Mouse (Mus musculus) heart, adult 2 months (tissue): Measurements from ENCODE around the gene Pop7. TPM values are rescaled to one million over a fixed set of nuclear protein-coding genes. Genes with fewer than 3 reads are reported as not detected.

Experiments used
- DNase-seq, 2 experiments: peaks; one replicate each; pipeline ENCODE4 v3.0.0; 2021
- H3K27ac ChIP-seq: fragments of 200-600 bp; 2 replicates; pipeline ENCODE4 v1.8.1; 2022
- H3K27me3 ChIP-seq: fragments of 200-500 bp; 2 replicates; pipeline ENCODE4 v1.6.1; 2012; ENCODE audit warnings: mild to moderate bottlenecking, low read length, inconsistent platforms, mixed read lengths; ENCODE audit not compliant: control insufficient read depth, insufficient read depth
- H3K36me3 ChIP-seq: fragments of 200-500 bp; 2 replicates; pipeline ENCODE4 v1.6.1; 2012; ENCODE audit warnings: low read length, inconsistent platforms; ENCODE audit not compliant: control insufficient read depth, insufficient read depth
- H3K4me1 ChIP-seq: fragments of 200-500 bp; 2 replicates; pipeline ENCODE4 v1.6.1; 2011; ENCODE audit warnings: low read length; ENCODE audit not compliant: control insufficient read depth, insufficient read depth
- H3K4me3 ChIP-seq: fragments of 200-600 bp; 2 replicates; pipeline ENCODE4 v1.8.1; 2022
- H3K79me2 ChIP-seq: fragments of 200-500 bp; replicated peaks from 2 replicates; pipeline ENCODE4 v1.6.1; 2012; ENCODE audit warnings: mild to moderate bottlenecking, inconsistent platforms, low read length, moderate library complexity, mixed read lengths; ENCODE audit not compliant: control insufficient read depth, insufficient read depth
- H3K9ac ChIP-seq: fragments of 200-500 bp; 2 replicates; pipeline ENCODE4 v1.6.1; 2012; ENCODE audit warnings: low read depth, mild to moderate bottlenecking, control low read depth, inconsistent platforms, low read length, mixed read lengths
- CTCF ChIP-seq: fragments of 200-600 bp; IDR thresholded peaks from 2 replicates; pipeline ENCODE4 v1.8.1; 2022; ENCODE audit warnings: antibody characterized with exemption, mild to moderate bottlenecking, moderate library complexity
- EP300 ChIP-seq: fragments of 200-500 bp; IDR thresholded peaks from 2 replicates; pipeline ENCODE4 v1.6.1; 2011; ENCODE audit warnings: low read depth, low read length, control low read depth; ENCODE audit not compliant: insufficient read depth
- POLR2A ChIP-seq: fragments of 200-500 bp; IDR thresholded peaks from 2 replicates; pipeline ENCODE4 v1.6.1; 2011; ENCODE audit warnings: mild to moderate bottlenecking, low read depth, low read length, control low read depth; ENCODE audit not compliant: insufficient read depth
- WGBS: fragments of 180-500 bp; shearing (Covaris S2); methylation state at CpG from one replicate; pipeline ENCODE4 v1.1.7; 2018; 5-methylcytosine and 5-hydroxymethylcytosine counted together
- intact Hi-C: fragments of 180-260 bp; cut with DNase I; formaldehyde crosslinking; loops from one replicate; pipeline ENCODE4 v1.15.1; 2025
- microRNA-seq, 2 experiments: library from miRNA; unstranded; fragments of <30 nt; microRNA quantifications; one replicate each; pipeline ENCODE4 v1.2.0; 2021
- polyA plus RNA-seq: library from polyadenylated mRNA; depleted of rRNA; stranded (reverse); fragments of >200 nt; gene quantifications from 2 replicates; pipeline ENCODE4 v1.2.3, GENCODE M21; 2012; rRNA removed
- total RNA-seq, 2 experiments: library from RNA; stranded (reverse); gene quantifications; 2 replicates each; pipeline ENCODE4 v1.2.3; 2021

The Pop7 gene
- total and polyA plus RNA-seq, 3 experiments: 13.4 to 25.6 (median 13.9) TPM

- Histone ChIP-seq H3K4me1 (no peaks in the 10 kb centered on the region), H3K27me3 (no peaks in the 10 kb centered on the region; the same call in 1 of the 2 replicates), H3K36me3 (no peaks in the 10 kb centered on the region), H3K27ac (no peak overlapping the region), H3K79me2 (no peaks in the 10 kb centered on the region), H3K9ac (no peak overlapping the region), H3K4me3 (no peak overlapping the region)
- intact Hi-C loops: no loop called here
- TF ChIP-seq EP300 (no peak), CTCF (no peak), POLR2A (no peak)
- no peak for DNase-seq
- 88% methylated on average over 6 of the region's 6 CpGs for WGBS
Observed at GRCm38 (mm10) chr5:137466946-137467345, 35.4 kb downstream of the Pop7 start.

GRCm38 (mm10) chr5:137465049-137465448 is 37.3 kb downstream of the Pop7 start:
- H3K9ac ChIP-seq: no peak overlapping the region
- no peaks in the 10 kb centered on the region for H3K4me1 ChIP-seq
- no peak overlapping the region for H3K27ac ChIP-seq
- no peak overlapping the region for H3K4me3 ChIP-seq
- no peaks in the 10 kb centered on the region for H3K79me2 ChIP-seq
- TF ChIP-seq POLR2A (no peak), CTCF (peak; percentile 24; the same call in 1 of the 2 replicates)
- DNase-seq: no peak
- WGBS: 37% methylated on average over 3 of the region's 3 CpGs
- H3K36me3 ChIP-seq: no peaks in the 10 kb centered on the region
- no peaks in the 10 kb centered on the region; the same call in 1 of the 2 replicates for H3K27me3 ChIP-seq
- intact Hi-C loops: no loop called here

- TF ChIP-seq EP300: no peak
- TF ChIP-seq CTCF: no peak
- TF ChIP-seq POLR2A: no peak
- no peak for DNase-seq
- Histone ChIP-seq H3K36me3 (no peaks in the 10 kb centered on the region), H3K9ac (no peak overlapping the region), H3K27me3 (no peaks in the 10 kb centered on the region), H3K4me3 (no peak overlapping the region), H3K79me2 (no peaks in the 10 kb centered on the region), H3K4me1 (no peaks in the 10 kb centered on the region), H3K27ac (no peak overlapping the region)
- intact Hi-C loops: no loop called here
- 51% methylated on average over 7 of the region's 7 CpGs for WGBS
Observed at GRCm38 (mm10) chr5:137455866-137456591, 46.3 kb downstream of the Pop7 start.

- H3K4me3 ChIP-seq: no peak overlapping the region
- no peaks in the 10 kb centered on the region for H3K79me2 ChIP-seq
- no peak for TF ChIP-seq POLR2A
- no peak for TF ChIP-seq EP300
- TF ChIP-seq CTCF: no peak
- H3K27ac ChIP-seq: no peak overlapping the region
- WGBS: 67% methylated on average over 6 of the region's 6 CpGs
- H3K9ac ChIP-seq: no peak overlapping the region
- intact Hi-C loops: no loop called here
- no peaks in the 10 kb centered on the region for H3K27me3 ChIP-seq
- no peaks in the 10 kb centered on the region for H3K4me1 ChIP-seq
- DNase-seq: no peak
- no peaks in the 10 kb centered on the region for H3K36me3 ChIP-seq
Observed at GRCm38 (mm10) chr5:137455206-137455605, 47.1 kb downstream of the Pop7 start.

Small RNA genes within 50 kb of the gene (microRNA-seq; reads per million reads assigned to microRNA genes)
- 0.39 to 0.56 reads per million in 2 experiments for gene Mir6418

Other genes starting within 250 kb of the Pop7 start
- gene Ache, start 215.0 kb downstream of the Pop7 start, total RNA-seq: 1 to 10 TPM; 1.5 to 2.2 TPM
- gene Ache, start 215.0 kb downstream of the Pop7 start, polyA plus RNA-seq: 3.5 and 4.9 TPM in 2 replicates
- 1 to 10 TPM; 8.1 to 8.8 TPM for gene Ufsp1, start 207.9 kb downstream of the Pop7 start, total RNA-seq
- gene Ufsp1, start 207.9 kb downstream of the Pop7 start, polyA plus RNA-seq: 11.8 and 12.8 TPM in 2 replicates
- gene Srrt, start 194.8 kb downstream of the Pop7 start, total RNA-seq: 10 to 100 TPM; 60.5 to 66.4 TPM
- 63.9 and 74.2 TPM in 2 replicates for gene Srrt, start 194.8 kb downstream of the Pop7 start, polyA plus RNA-seq
- gene Trip6, start 188.1 kb downstream of the Pop7 start, total RNA-seq: 10 to 100 TPM; 12.5 to 13.6 TPM
- 23.5 and 24.2 TPM in 2 replicates for gene Trip6, start 188.1 kb downstream of the Pop7 start, polyA plus RNA-seq
- gene Slc12a9, start 168.9 kb downstream of the Pop7 start, total RNA-seq: 1 to 10 TPM; 1.7 to 2.2 TPM
- gene Slc12a9, start 168.9 kb downstream of the Pop7 start, polyA plus RNA-seq: 6.0 and 8.9 TPM in 2 replicates
- gene Ephb4, start 152.4 kb downstream of the Pop7 start, total RNA-seq: 10 to 100 TPM; 45.9 to 53.9 TPM
- gene Ephb4, start 152.4 kb downstream of the Pop7 start, polyA plus RNA-seq: 35.2 and 51.8 TPM in 2 replicates
- not detected for gene Zan, start 25.5 kb downstream of the Pop7 start, total RNA-seq
- under 0.01 and 0.02 TPM in 2 replicates for gene Zan, start 25.5 kb downstream of the Pop7 start, polyA plus RNA-seq
- 10 to 100 TPM; 24.4 to 29.1 TPM for gene Gigyf1, start 16.0 kb upstream of the Pop7 start, total RNA-seq
- 19.6 and 21.0 TPM in 2 replicates for gene Gigyf1, start 16.0 kb upstream of the Pop7 start, polyA plus RNA-seq
- not detected for gene Epo, start 30.7 kb upstream of the Pop7 start, total RNA-seq
- not detected in 2 replicates for gene Epo, start 30.7 kb upstream of the Pop7 start, polyA plus RNA-seq
- gene Gnb2, start 31.0 kb upstream of the Pop7 start, total RNA-seq: 100 to 1,000 TPM; 222 to 249 TPM
- 395 and 448 TPM in 2 replicates for gene Gnb2, start 31.0 kb upstream of the Pop7 start, polyA plus RNA-seq
- gene Actl6b, start 51.0 kb upstream of the Pop7 start, total RNA-seq: not detected
- 0.32 TPM in 1 of 2 replicates, not detected in the other for gene Actl6b, start 51.0 kb upstream of the Pop7 start, polyA plus RNA-seq
- gene Tfr2, start 67.3 kb upstream of the Pop7 start, total RNA-seq: under 1 TPM in 1 of 2 experiments, not detected in 1; 0.09 TPM
- 0.29 and 0.35 TPM in 2 replicates for gene Tfr2, start 67.3 kb upstream of the Pop7 start, polyA plus RNA-seq
- gene Mospd3, start 98.5 kb upstream of the Pop7 start, total RNA-seq: 10 to 100 TPM; 10.7 to 16.3 TPM
- 20.7 and 32.3 TPM in 2 replicates for gene Mospd3, start 98.5 kb upstream of the Pop7 start, polyA plus RNA-seq
- 10 to 100 TPM; 35.9 to 50.8 TPM for gene Pcolce, start 111.3 kb upstream of the Pop7 start, total RNA-seq
- 87.0 and 109 TPM in 2 replicates for gene Pcolce, start 111.3 kb upstream of the Pop7 start, polyA plus RNA-seq
- gene Fbxo24, start 126.5 kb upstream of the Pop7 start, total RNA-seq: under 1 TPM; 0.13 to 0.34 TPM
- gene Fbxo24, start 126.5 kb upstream of the Pop7 start, polyA plus RNA-seq: 0.29 and 0.35 TPM in 2 replicates
- 10 to 100 TPM; 17.1 to 20.0 TPM for gene Lrch4, start 126.6 kb upstream of the Pop7 start, total RNA-seq
- gene Lrch4, start 126.6 kb upstream of the Pop7 start, polyA plus RNA-seq: 24.8 and 29.1 TPM in 2 replicates
- gene Gm20605, start 126.7 kb upstream of the Pop7 start, total RNA-seq: 1 to 10 TPM; 2.8 to 4.3 TPM
- 7.3 and 9.5 TPM in 2 replicates for gene Gm20605, start 126.7 kb upstream of the Pop7 start, polyA plus RNA-seq
- 1 to 10 TPM; 1.5 to 2.0 TPM for gene Sap25, start 138.8 kb upstream of the Pop7 start, total RNA-seq
- gene Sap25, start 138.8 kb upstream of the Pop7 start, polyA plus RNA-seq: 25.2 and 34.9 TPM in 2 replicates
- gene Irs3, start 143.2 kb upstream of the Pop7 start, total RNA-seq: under 1 TPM; 0.34 to 0.73 TPM
- gene Irs3, start 143.2 kb upstream of the Pop7 start, polyA plus RNA-seq: 0.91 and 2.2 TPM in 2 replicates
- gene Agfg2, start 182.2 kb upstream of the Pop7 start, total RNA-seq: 10 to 100 TPM; 15.6 to 19.1 TPM
- 11.9 and 12.5 TPM in 2 replicates for gene Agfg2, start 182.2 kb upstream of the Pop7 start, polyA plus RNA-seq
- gene Nyap1, start 239.1 kb upstream of the Pop7 start, total RNA-seq: 1 to 10 TPM in 1 of 2 experiments, under 1 TPM in 1; 0.94 to 1.2 TPM
- 1.6 and 1.7 TPM in 2 replicates for gene Nyap1, start 239.1 kb upstream of the Pop7 start, polyA plus RNA-seq
- 100 to 1,000 TPM; 254 to 258 TPM for gene Tsc22d4, start 243.2 kb upstream of the Pop7 start, total RNA-seq
- gene Tsc22d4, start 243.2 kb upstream of the Pop7 start, polyA plus RNA-seq: 223 and 251 TPM in 2 replicates